Mouse (Mus musculus): ENCODE data around the gene Hoxc12.

DNA sequence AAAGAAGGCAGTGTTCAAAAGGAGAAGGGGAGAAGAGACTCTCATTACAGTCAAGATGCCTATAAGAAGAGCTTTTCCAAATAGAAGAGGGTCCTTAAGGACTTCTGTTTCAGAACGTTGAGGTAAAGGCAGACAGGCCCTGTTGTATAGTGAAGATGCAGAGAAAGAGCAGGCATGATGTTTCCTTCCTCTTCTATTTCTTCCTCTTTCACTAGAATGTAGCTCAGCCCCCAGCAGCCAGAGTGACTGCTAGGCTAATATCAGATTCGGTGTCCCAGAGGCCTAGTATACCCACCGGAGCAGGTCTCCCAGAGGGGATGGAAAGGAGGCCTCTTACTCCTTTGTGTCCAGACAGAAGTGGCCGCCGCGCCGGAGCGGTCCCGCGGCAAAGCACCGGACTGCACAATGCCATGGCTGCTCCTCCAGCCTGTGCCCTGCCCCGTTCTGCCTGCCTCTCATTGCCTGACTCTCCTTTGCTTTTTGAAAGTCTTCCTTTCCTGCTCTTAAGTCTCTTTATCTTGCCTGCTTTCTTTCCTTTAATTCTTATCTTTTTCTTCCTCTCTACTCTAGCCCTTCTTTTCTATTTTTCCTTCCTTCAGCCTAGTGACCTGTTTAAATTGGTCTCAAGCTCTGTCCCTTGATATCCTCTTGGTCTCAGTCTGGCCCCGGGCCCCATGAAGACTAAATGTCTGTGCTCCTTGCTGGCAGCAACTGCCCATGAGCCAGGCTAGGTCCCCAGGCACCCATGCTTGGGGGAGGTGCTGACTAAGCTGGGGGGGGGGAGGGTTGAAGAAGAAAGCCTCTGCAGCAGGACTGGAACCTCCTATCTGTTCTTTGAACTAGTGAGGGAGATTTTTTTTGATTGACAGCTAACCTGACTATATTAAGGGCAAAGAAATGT, 42.3 kb downstream of the Hoxc12 start:
- TF ChIP-seq CTCF (IDR thresholded peaks at IDR 0.05; ENCODE audit: borderline replicate concordance, insufficient read depth, low read depth, low read length) (no peak), POLR2A (IDR thresholded peaks at IDR 0.05; ENCODE audit: borderline replicate concordance, insufficient read depth, low read length) (no peak)

Measured in cerebellum, adult 2 months (tissue).